ENCODE assay signal across 41 mouse cellular contexts in the genomic region with DNA sequence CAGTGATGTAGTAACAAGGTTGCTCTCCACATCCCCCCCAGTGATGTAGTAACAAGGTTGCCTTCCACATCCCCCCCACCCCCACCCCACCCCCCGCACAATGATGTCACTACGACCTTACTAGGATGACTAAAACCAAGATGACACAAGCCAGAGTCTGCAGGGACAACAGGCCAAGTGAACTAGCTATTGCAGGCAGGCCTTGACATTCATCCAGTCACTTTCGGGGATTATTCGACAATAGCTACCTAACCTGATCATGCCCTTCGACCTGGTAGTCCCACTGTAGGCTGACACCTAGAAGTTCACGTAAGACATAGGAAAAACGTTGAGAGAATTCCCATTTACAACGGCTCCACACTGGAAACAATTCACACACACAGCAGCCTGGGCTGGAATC. TPM values are rescaled to one million over a fixed set of nuclear protein-coding genes. Genes with fewer than 3 reads are reported as not detected.
"Had no signal": no experiment of that assay in that cellular context is flagged by ENCODE, and none has a peak within 500 bp of the region (broad histone marks: within the 10 kb centered on the region; RNA-seq: fewer than 3 reads in every experiment).

No protein-coding gene starts in this region.

- DNase-seq: gastrocnemius, postnatal 10 days; gastrocnemius, postnatal 25 days; heart, adult 18-20 months; heart, postnatal 10 days; heart, postnatal 4 days; kidney, adult 18-20 months; kidney, adult 8-10 months; kidney, postnatal 10 days; kidney, postnatal 25 days; kidney, postnatal 4 days; liver; liver, embryonic 13.5 days; liver, postnatal 0 days had no signal

RNA-seq across cellular contexts. Expression of a gene that starts 37.6 kb away (rescaled TPM):
- total RNA-seq: gastrocnemius, postnatal 10 days; gastrocnemius, postnatal 25 days; gastrocnemius, postnatal 4 days; granulocyte monocyte progenitor cell, adult 5-6 weeks; heart, adult 18-20 months; heart, adult 8-10 months; heart, postnatal 10 days; heart, postnatal 25 days; heart, postnatal 4 days; layer of hippocampus, adult 2 months; layer of hippocampus, postnatal 10 days; layer of hippocampus, postnatal 25 days; left cerebral cortex, adult 2 months; left cerebral cortex, postnatal 14 days; left cerebral cortex, postnatal 36 days had no signal
- polyA plus RNA-seq: heart, embryonic 10.5 days; heart, embryonic 12.5 days; heart, embryonic 14.5 days; heart, embryonic 16.5 days; hindbrain, embryonic 10.5 days; hindbrain, embryonic 12.5 days; hindbrain, embryonic 14.5 days; hindbrain, embryonic 16.5 days; inflammation-experienced regulatory T-cells, adult 6 months; intestine, embryonic 15.5 days; intestine, postnatal 0 days; kidney, embryonic 14.5 days; kidney, embryonic 16.5 days; limb, embryonic 10.5 days; limb, embryonic 12.5 days; limb, embryonic 14.5 days; liver, embryonic 11.5 days; liver, embryonic 13.5 days; liver, embryonic 15.5 days; liver, postnatal 0 days had no signal

RNA-seq across cellular contexts. Expression of a gene that starts 41.6 kb away (rescaled TPM):
- total RNA-seq: gastrocnemius, postnatal 10 days; gastrocnemius, postnatal 25 days; gastrocnemius, postnatal 4 days; granulocyte monocyte progenitor cell, adult 5-6 weeks; heart, adult 18-20 months; heart, adult 8-10 months; heart, postnatal 10 days; heart, postnatal 25 days; heart, postnatal 4 days; layer of hippocampus, adult 2 months; layer of hippocampus, postnatal 10 days; layer of hippocampus, postnatal 25 days; left cerebral cortex, adult 2 months; left cerebral cortex, postnatal 14 days; left cerebral cortex, postnatal 36 days had no signal
- polyA plus RNA-seq: heart, embryonic 10.5 days; heart, embryonic 12.5 days; heart, embryonic 14.5 days; heart, embryonic 16.5 days; hindbrain, embryonic 10.5 days; hindbrain, embryonic 12.5 days; hindbrain, embryonic 14.5 days; inflammation-experienced regulatory T-cells, adult 6 months; intestine, embryonic 15.5 days; intestine, postnatal 0 days; kidney, embryonic 14.5 days; kidney, embryonic 16.5 days; limb, embryonic 10.5 days; limb, embryonic 12.5 days; liver, embryonic 11.5 days; liver, embryonic 13.5 days; liver, embryonic 15.5 days; liver, postnatal 0 days had no signal

RNA-seq across cellular contexts. Expression of a gene that starts 53.6 kb away (rescaled TPM):
- total RNA-seq: gastrocnemius, postnatal 25 days; granulocyte monocyte progenitor cell, adult 5-6 weeks; heart, adult 18-20 months; heart, adult 8-10 months; heart, postnatal 10 days; heart, postnatal 25 days had no signal
- polyA plus RNA-seq: heart, embryonic 10.5 days; heart, embryonic 12.5 days; heart, embryonic 14.5 days; hindbrain, embryonic 12.5 days; hindbrain, embryonic 14.5 days; hindbrain, embryonic 16.5 days; kidney, embryonic 14.5 days; liver, embryonic 13.5 days had no signal
